ENCODE assay signal across 9 mouse cellular contexts in genomic region chr4:152173041-152173440, GRCm38 (mm10). TPM values are rescaled to one million over a fixed set of nuclear protein-coding genes. Genes with fewer than 3 reads are reported as not detected.
DNase-seq lines count a peak whose midpoint lies in the region; ATAC-seq and TF ChIP-seq lines count a peak whose summit lies in the region.
"Had no signal": no experiment of that assay in that cellular context is flagged by ENCODE, and none has a peak within 500 bp of the region (broad histone marks: within the 10 kb centered on the region; RNA-seq: fewer than 3 reads in every experiment).

No protein-coding gene starts in this region.

- H3K9ac ChIP-seq in MEL (ENCODE audit: control insufficient read depth, low read depth, low read length, poor library complexity, severe bottlenecking), result no peak overlapping the region

- no peak; the same call in none of the 2 replicates for TF ChIP-seq RAD21 in MEL (IDR thresholded peaks at IDR 0.05; ENCODE audit: low read depth, low read length)

- peaks cover 0 to 7% of the 10 kb centered on the region in 2 experiments; a peak in 2 of 4 replicates for H3K36me3 ChIP-seq in MEL (ENCODE audit: control insufficient read depth in 1 of 2, insufficient read depth in 2 of 2, low read length in 2 of 2)

- ATAC-seq in frontal cortex, adult (ENCODE audit: low TSS enrichment), result no peak

- H3K27ac ChIP-seq in MEL (ENCODE audit: control insufficient read depth, low read depth, low read length), result no peak overlapping the region
- H3K27ac ChIP-seq: macrophage had no signal

- DNase-seq in frontal cortex, adult 2 months (ENCODE audit: extremely low spot score in 1 of 2, low spot score in 1 of 2), result peak; percentile 65 to 94
- DNase-seq in MEL (ENCODE audit: low read depth, low spot score), result peak; percentile 88
- DNase-seq in cerebellum, adult 9-10 months, result peak; percentile 90
- DNase-seq in gastrocnemius, postnatal 4 days (ENCODE audit: low spot score in 2 of 2), result peak; percentile 65 to 66
- DNase-seq in layer of hippocampus, postnatal 36 days, result peak; percentile 79 to 81
- DNase-seq in mesoderm, embryonic 11.5 days (ENCODE audit: low read depth, low spot score), result peak; percentile 86
- peak; percentile 76 to 90 for DNase-seq in spleen, postnatal 4 days (ENCODE audit: low spot score in 2 of 2)

- H3K9me3 ChIP-seq in MEL (replicated peaks; ENCODE audit: insufficient read depth, low read length), result no peaks in the 10 kb centered on the region

- peaks cover 5% of the 10 kb centered on the region for H3K79me2 ChIP-seq in MEL (ENCODE audit: control insufficient read depth, insufficient read depth, low read length, poor library complexity)

- TF ChIP-seq CTCF in MEL (IDR thresholded peaks at IDR 0.05 in 2 of 3, conservative IDR thresholded peaks at IDR 0.05 in 1 of 3; ENCODE audit: control insufficient read depth in 1 of 3, insufficient read depth in 1 of 3, low read depth in 2 of 3, low read length in 3 of 3, poor library complexity in 1 of 3, severe bottlenecking in 1 of 3), result peak; percentile 86 to 99 (median 94)

- H3K4me3 ChIP-seq in MEL (ENCODE audit: control insufficient read depth in 1 of 2, insufficient read depth in 1 of 2, low read depth in 2 of 2, low read length in 2 of 2), result no peak overlapping the region

- no peak for TF ChIP-seq EP300 in MEL (IDR thresholded peaks at IDR 0.05; ENCODE audit: low read depth in 1 of 2, low read length in 2 of 2)

- H3K4me1 ChIP-seq in MEL (ENCODE audit: control insufficient read depth in 1 of 2, insufficient read depth in 2 of 2, low read length in 2 of 2), result peaks cover 3 to 12% of the 10 kb centered on the region in 2 experiments; a peak in 3 of 4 replicates

- H3K27me3 ChIP-seq in MEL (ENCODE audit: control insufficient read depth in 1 of 2, insufficient read depth in 2 of 2, low read length in 2 of 2), result no peaks in the 10 kb centered on the region

- TF ChIP-seq POLR2A in MEL (IDR thresholded peaks at IDR 0.05; ENCODE audit: control insufficient read depth in 1 of 2, insufficient read depth in 1 of 2, low read depth in 1 of 2, low read length in 2 of 2, poor library complexity in 1 of 2), result no peak

TF ChIP-seq in MEL, 35 proteins besides CTCF, POLR2A, EP300 and RAD21:
- TF ChIP-seq TAL1 (IDR thresholded peaks at IDR 0.05; ENCODE audit: low read length), result no peak
- no peak for TF ChIP-seq CHD1 (IDR thresholded peaks at IDR 0.05; ENCODE audit: low read depth, low read length)
- TF ChIP-seq SIN3A (IDR thresholded peaks at IDR 0.05; ENCODE audit: low read length), result peak; percentile 62
- peak; percentile 93 for TF ChIP-seq ZC3H11A (IDR thresholded peaks at IDR 0.05; ENCODE audit: low read depth, low read length)
- TF ChIP-seq USF1 (IDR thresholded peaks at IDR 0.05; ENCODE audit: low read depth, low read length), result no peak
- TF ChIP-seq POLR2AphosphoS5 (IDR thresholded peaks at IDR 0.05; ENCODE audit: borderline replicate concordance, low read depth, low read length), result no peak
- TF ChIP-seq JUND (IDR thresholded peaks at IDR 0.05; ENCODE audit: low read depth, low read length), result 0 out of 2 replicates have a peak, but pooled peaks have one; percentile 28
- TF ChIP-seq UBTF (IDR thresholded peaks at IDR 0.05; ENCODE audit: borderline replicate concordance, insufficient read depth, low read depth, low read length), result no peak
- no peak for TF ChIP-seq MYB (IDR thresholded peaks at IDR 0.05; ENCODE audit: low read depth, low read length)
- TF ChIP-seq GABPA (IDR thresholded peaks at IDR 0.05; ENCODE audit: low read depth, low read length), result no peak
- TF ChIP-seq MAX (IDR thresholded peaks at IDR 0.05; ENCODE audit: low read length), result no peak
- no peak for TF ChIP-seq USF2 (IDR thresholded peaks at IDR 0.05; ENCODE audit: borderline replicate concordance in 1 of 2, insufficient read depth in 1 of 2, low read depth in 1 of 2, low read length in 2 of 2)
- no peak for TF ChIP-seq NRF1 (IDR thresholded peaks at IDR 0.05; ENCODE audit: insufficient read depth, low read depth, low read length, poor library complexity, severe bottlenecking)
- no peak for TF ChIP-seq MAFK (IDR thresholded peaks at IDR 0.05; ENCODE audit: borderline replicate concordance, low read depth, low read length)
- no peak for TF ChIP-seq TCF12 (IDR thresholded peaks at IDR 0.05; ENCODE audit: low read depth, low read length)
- no peak for TF ChIP-seq KAT2A (conservative IDR thresholded peaks at IDR 0.05; ENCODE audit: low read depth, low read length)
- peak; percentile 81 for TF ChIP-seq SMC3 (IDR thresholded peaks at IDR 0.05; ENCODE audit: low read depth, low read length)
- no peak for TF ChIP-seq MEF2A (IDR thresholded peaks at IDR 0.05; ENCODE audit: extremely low read depth, insufficient replicate concordance, low read depth, low read length, poor library complexity, severe bottlenecking)
- no peak for TF ChIP-seq GATA1 (IDR thresholded peaks at IDR 0.05; ENCODE audit: low read depth, low read length)
- peak; percentile 14; the same call in 1 of the 2 replicates for TF ChIP-seq BHLHE40 (IDR thresholded peaks at IDR 0.05; ENCODE audit: borderline replicate concordance, low read depth, low read length)
- TF ChIP-seq MYC (IDR thresholded peaks at IDR 0.05; ENCODE audit: low read depth, low read length), result 0 out of 2 replicates have a peak, but pooled peaks have one; percentile 27
- no peak for TF ChIP-seq ZNF384 (IDR thresholded peaks at IDR 0.05; ENCODE audit: low read depth, low read length)

RNA-seq across cellular contexts. Expression of gene Acot7, which starts 4.9 kb away (rescaled TPM):
- polyA plus RNA-seq in frontal cortex, adult 2 months (2012; rRNA removed), result 304 and 344 TPM in 2 replicates
- 81.8 and 92.7 TPM in 2 replicates for total RNA-seq in MEL (2012; rRNA removed)
- polyA plus RNA-seq in MEL (2012; ENCODE audit: insufficient read depth in 1 of 2, insufficient read length in 2 of 2, low read depth in 1 of 2, low replicate concordance in 2 of 2, missing spikeins in 1 of 2), result 100 to 1,000 TPM in 1 of 2 experiments, not detected in 1; 127 TPM
- 10 to 100 TPM; 13.5 to 17.6 TPM for total RNA-seq in gastrocnemius, postnatal 4 days (2021)
- total RNA-seq in layer of hippocampus, postnatal 36 days (2021), result 100 to 1,000 TPM; 331 to 345 TPM

RNA-seq across cellular contexts. Expression of gene Hes2, which starts 14.4 kb away (rescaled TPM):
- not detected in 2 replicates for polyA plus RNA-seq in frontal cortex, adult 2 months (2012; rRNA removed)
- total RNA-seq in MEL (2012; rRNA removed), result 0.20 TPM in 1 of 2 replicates, not detected in the other
- polyA plus RNA-seq in MEL (2012; ENCODE audit: insufficient read depth in 1 of 2, insufficient read length in 2 of 2, low read depth in 1 of 2, low replicate concordance in 2 of 2, missing spikeins in 1 of 2), result under 1 TPM in 1 of 2 experiments, not detected in 1; 0.28 TPM
- not detected for total RNA-seq in gastrocnemius, postnatal 4 days (2021)
- total RNA-seq in layer of hippocampus, postnatal 36 days (2021), result not detected

RNA-seq across cellular contexts. Expression of gene Espn, which starts 20.9 kb away (rescaled TPM):
- polyA plus RNA-seq in frontal cortex, adult 2 months (2012; rRNA removed), result 1.1 and 1.3 TPM in 2 replicates
- 4.5 and 5.0 TPM in 2 replicates for total RNA-seq in MEL (2012; rRNA removed)
- 10 to 100 TPM in 1 of 2 experiments, not detected in 1; 19.6 TPM for polyA plus RNA-seq in MEL (2012; ENCODE audit: insufficient read depth in 1 of 2, insufficient read length in 2 of 2, low read depth in 1 of 2, low replicate concordance in 2 of 2, missing spikeins in 1 of 2)
- 1 to 10 TPM; 1.5 TPM for total RNA-seq in gastrocnemius, postnatal 4 days (2021)
- 1 to 10 TPM; 1.4 to 1.5 TPM for total RNA-seq in layer of hippocampus, postnatal 36 days (2021)

RNA-seq across cellular contexts. Expression of gene Tnfrsf25, which starts 57.3 kb away (rescaled TPM):
- 7.0 and 10.6 TPM in 2 replicates for polyA plus RNA-seq in frontal cortex, adult 2 months (2012; rRNA removed)
- 0.49 and 1.1 TPM in 2 replicates for total RNA-seq in MEL (2012; rRNA removed)
- polyA plus RNA-seq in MEL (2012; ENCODE audit: insufficient read depth in 1 of 2, insufficient read length in 2 of 2, low read depth in 1 of 2, low replicate concordance in 2 of 2, missing spikeins in 1 of 2), result under 1 TPM in 1 of 2 experiments, not detected in 1; 0.97 TPM
- total RNA-seq in gastrocnemius, postnatal 4 days (2021), result 1 to 10 TPM; 1.9 to 2.0 TPM
- total RNA-seq in layer of hippocampus, postnatal 36 days (2021), result 10 to 100 TPM; 46.5 to 65.3 TPM
